Mouse (Mus musculus): Measurements from ENCODE around the gene Mcpt1. TPM values are rescaled to one million over a fixed set of nuclear protein-coding genes. Genes with fewer than 3 reads are reported as not detected.
"Not testable (repeated sequence)": the region's sequence is repeated elsewhere in the genome, so short reads cannot be mapped to it uniquely, and the experiment has no call there.

The Mcpt1 gene
- polyA plus RNA-seq, 1 experiment, result not detected

GRCm38 (mm10) chr14:56034433-56034832, 16.7 kb downstream of the Mcpt1 start:
- no peak overlapping the region for H3K27ac ChIP-seq (ENCODE audit: insufficient read depth, low read length)
- no peak overlapping the region for H3K4me3 ChIP-seq (ENCODE audit: low read depth, low read length)
- no peaks in the 10 kb centered on the region for H3K9me3 ChIP-seq (replicated peaks; ENCODE audit: control insufficient read depth, insufficient read depth, low read length, poor library complexity, severe bottlenecking)
- no peaks in the 10 kb centered on the region for H3K36me3 ChIP-seq (ENCODE audit: control insufficient read depth, insufficient read depth, low read length, poor library complexity, severe bottlenecking)
- TF ChIP-seq EP300 (IDR thresholded peaks at IDR 0.05; ENCODE audit: insufficient read depth, low read depth, low read length) (no peak), CTCF (IDR thresholded peaks at IDR 0.05; ENCODE audit: low read depth, low read length) (no peak), POLR2A (IDR thresholded peaks at IDR 0.05; ENCODE audit: insufficient read depth, low read length) (no peak)
- H3K4me1 ChIP-seq (ENCODE audit: control insufficient read depth, insufficient read depth, low read length), result no peaks in the 10 kb centered on the region
- H3K27me3 ChIP-seq (ENCODE audit: control insufficient read depth, insufficient read depth, low read length, poor library complexity, severe bottlenecking), result no peaks in the 10 kb centered on the region
- no peak overlapping the region for H3K9ac ChIP-seq (ENCODE audit: low read depth, poor library complexity, severe bottlenecking)

DNA sequence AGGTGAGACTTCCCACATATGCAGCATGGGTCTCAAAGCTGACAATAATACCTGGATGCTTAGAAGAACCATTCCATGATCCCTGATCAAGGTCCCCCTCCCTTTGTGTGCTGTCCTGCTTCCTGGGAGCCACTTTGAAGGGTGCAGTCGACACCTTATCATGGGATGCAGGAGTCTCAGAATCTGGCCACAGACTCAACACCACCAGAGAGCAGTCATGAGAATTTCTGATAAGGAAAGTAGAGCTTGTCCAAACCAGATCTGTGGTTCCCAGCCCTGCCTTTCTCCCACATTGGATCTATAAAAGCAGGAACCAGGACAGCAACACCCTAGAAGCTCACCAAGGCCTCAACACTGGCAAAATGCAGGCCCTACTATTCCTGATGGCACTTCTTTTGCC, 24.0 kb downstream of the Mcpt1 start, which contains the start of gene Mcpt2:
Mcpt2 (plus strand) TSS at position 250 of the 400 bp plus-strand sequence.
- H3K4me3 ChIP-seq (ENCODE audit: low read depth, low read length); H3K36me3 ChIP-seq (ENCODE audit: control insufficient read depth, insufficient read depth, low read length, poor library complexity, severe bottlenecking); H3K27me3 ChIP-seq (ENCODE audit: control insufficient read depth, insufficient read depth, low read length, poor library complexity, severe bottlenecking); H3K27ac ChIP-seq (ENCODE audit: insufficient read depth, low read length); H3K4me1 ChIP-seq (ENCODE audit: control insufficient read depth, insufficient read depth, low read length); H3K9ac ChIP-seq (ENCODE audit: low read depth, poor library complexity, severe bottlenecking); H3K9me3 ChIP-seq (replicated peaks; ENCODE audit: control insufficient read depth, insufficient read depth, low read length, poor library complexity, severe bottlenecking): not testable (repeated sequence)

GRCm38 (mm10) chr14:56055408-56055807, 37.6 kb downstream of the Mcpt1 start:
- H3K27ac ChIP-seq (ENCODE audit: insufficient read depth, low read length), result no peak overlapping the region
- H3K4me3 ChIP-seq (ENCODE audit: low read depth, low read length), result no peak overlapping the region
- no peaks in the 10 kb centered on the region for H3K9me3 ChIP-seq (replicated peaks; ENCODE audit: control insufficient read depth, insufficient read depth, low read length, poor library complexity, severe bottlenecking)
- no peaks in the 10 kb centered on the region for H3K27me3 ChIP-seq (ENCODE audit: control insufficient read depth, insufficient read depth, low read length, poor library complexity, severe bottlenecking)
- H3K36me3 ChIP-seq (ENCODE audit: control insufficient read depth, insufficient read depth, low read length, poor library complexity, severe bottlenecking), result no peaks in the 10 kb centered on the region
- H3K4me1 ChIP-seq (ENCODE audit: control insufficient read depth, insufficient read depth, low read length), result no peaks in the 10 kb centered on the region
- no peak for TF ChIP-seq EP300 (IDR thresholded peaks at IDR 0.05; ENCODE audit: insufficient read depth, low read depth, low read length)
- no peak for TF ChIP-seq CTCF (IDR thresholded peaks at IDR 0.05; ENCODE audit: low read depth, low read length)
- no peak for TF ChIP-seq POLR2A (IDR thresholded peaks at IDR 0.05; ENCODE audit: insufficient read depth, low read length)
- no peak overlapping the region for H3K9ac ChIP-seq (ENCODE audit: low read depth, poor library complexity, severe bottlenecking)

DNA sequence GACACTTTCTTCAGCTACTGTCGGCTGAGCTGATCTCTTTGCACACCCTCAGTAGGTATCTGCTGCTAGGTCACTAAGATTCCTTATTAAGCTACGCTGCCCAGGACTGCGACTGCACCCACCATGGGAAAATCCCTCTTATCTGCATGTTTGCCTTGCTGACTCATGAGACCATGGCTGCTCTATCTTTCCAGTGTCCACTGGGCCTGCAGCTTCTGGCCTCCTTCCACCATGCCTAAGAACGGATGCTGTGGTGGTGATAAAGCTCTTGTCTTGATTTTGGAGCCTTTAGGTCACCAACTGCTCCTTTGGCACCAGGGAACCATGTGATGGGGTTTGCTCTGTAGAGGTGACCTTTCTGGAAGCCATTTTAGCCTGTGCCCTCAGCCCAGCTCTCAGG, 40.0 kb downstream of the Mcpt1 start:
- TF ChIP-seq EP300 (IDR thresholded peaks at IDR 0.05; ENCODE audit: insufficient read depth, low read depth, low read length) (no peak), CTCF (IDR thresholded peaks at IDR 0.05; ENCODE audit: low read depth, low read length) (no peak), POLR2A (IDR thresholded peaks at IDR 0.05; ENCODE audit: insufficient read depth, low read length) (no peak)

DNA sequence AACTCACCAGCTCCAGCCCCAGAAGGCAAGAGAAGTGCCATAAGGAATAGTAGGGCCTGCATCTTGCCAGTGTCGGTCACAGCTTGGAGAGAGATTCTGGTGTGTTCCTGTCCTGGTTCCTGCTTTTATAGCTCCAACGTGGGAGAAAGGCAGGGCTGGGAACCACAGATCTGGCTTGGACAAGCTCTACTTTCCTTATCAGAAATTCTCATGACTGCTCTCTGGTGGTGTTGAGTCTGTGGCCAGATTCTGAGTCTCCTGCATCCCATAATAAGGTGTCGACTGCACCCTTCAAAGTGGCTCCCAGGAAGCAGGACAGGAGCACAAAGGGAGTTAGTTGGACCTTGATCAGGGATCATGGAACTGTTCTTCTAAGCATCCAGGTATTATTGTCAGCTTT, 44.4 kb downstream of the Mcpt1 start, which contains the start of gene Mcpt4:
Mcpt4 (minus strand) TSS at position 101 of the 400 bp plus-strand sequence.
- H3K4me3 ChIP-seq (ENCODE audit: low read depth, low read length); H3K27ac ChIP-seq (ENCODE audit: insufficient read depth, low read length); H3K36me3 ChIP-seq (ENCODE audit: control insufficient read depth, insufficient read depth, low read length, poor library complexity, severe bottlenecking); H3K9me3 ChIP-seq (replicated peaks; ENCODE audit: control insufficient read depth, insufficient read depth, low read length, poor library complexity, severe bottlenecking); H3K4me1 ChIP-seq (ENCODE audit: control insufficient read depth, insufficient read depth, low read length); H3K9ac ChIP-seq (ENCODE audit: low read depth, poor library complexity, severe bottlenecking); H3K27me3 ChIP-seq (ENCODE audit: control insufficient read depth, insufficient read depth, low read length, poor library complexity, severe bottlenecking): not testable (repeated sequence)

More for the DNA sequence above, 40.0 kb downstream of the Mcpt1 start:
- Histone ChIP-seq H3K36me3 (ENCODE audit: control insufficient read depth, insufficient read depth, low read length, poor library complexity, severe bottlenecking) (no peaks in the 10 kb centered on the region), H3K4me1 (ENCODE audit: control insufficient read depth, insufficient read depth, low read length) (no peaks in the 10 kb centered on the region), H3K27ac (ENCODE audit: insufficient read depth, low read length) (no peak overlapping the region), H3K4me3 (ENCODE audit: low read depth, low read length) (no peak overlapping the region), H3K27me3 (ENCODE audit: control insufficient read depth, insufficient read depth, low read length, poor library complexity, severe bottlenecking) (no peaks in the 10 kb centered on the region), H3K9me3 (replicated peaks; ENCODE audit: control insufficient read depth, insufficient read depth, low read length, poor library complexity, severe bottlenecking) (no peaks in the 10 kb centered on the region), H3K9ac (ENCODE audit: low read depth, poor library complexity, severe bottlenecking) (no peak overlapping the region)

Other genes with a start within 250 kb of the Mcpt1 start
- gene Adcy4, start 233.9 kb upstream of the Mcpt1 start, polyA plus RNA-seq (2011; ENCODE audit: insufficient read depth, insufficient read length, low read depth, missing spikeins), result 0.30 and 1.2 TPM in 2 replicates
- gene Ripk3, start 229.1 kb upstream of the Mcpt1 start, polyA plus RNA-seq (2011; ENCODE audit: insufficient read depth, insufficient read length, low read depth, missing spikeins), result 11.0 and 16.4 TPM in 2 replicates
- 57.0 and 57.7 TPM in 2 replicates for gene Nfatc4, start 194.8 kb upstream of the Mcpt1 start, polyA plus RNA-seq (2011; ENCODE audit: insufficient read depth, insufficient read length, low read depth, missing spikeins)
- 21.5 and 24.6 TPM in 2 replicates for gene Nynrin, start 164.0 kb upstream of the Mcpt1 start, polyA plus RNA-seq (2011; ENCODE audit: insufficient read depth, insufficient read length, low read depth, missing spikeins)
- 0.21 and 0.27 TPM in 2 replicates for gene Cbln3, start 133.6 kb upstream of the Mcpt1 start, polyA plus RNA-seq (2011; ENCODE audit: insufficient read depth, insufficient read length, low read depth, missing spikeins)
- gene Khnyn, start 133.0 kb upstream of the Mcpt1 start, polyA plus RNA-seq (2011; ENCODE audit: insufficient read depth, insufficient read length, low read depth, missing spikeins), result 29.8 and 30.9 TPM in 2 replicates
- gene Sdr39u1, start 117.7 kb upstream of the Mcpt1 start, polyA plus RNA-seq (2011; ENCODE audit: insufficient read depth, insufficient read length, low read depth, missing spikeins), result 7.9 and 13.2 TPM in 2 replicates
- not detected in 2 replicates for gene Cma1, start 73.3 kb upstream of the Mcpt1 start, polyA plus RNA-seq (2011; ENCODE audit: insufficient read depth, insufficient read length, low read depth, missing spikeins)
- not detected in 2 replicates for gene Cma2, start 67.0 kb upstream of the Mcpt1 start, polyA plus RNA-seq (2011; ENCODE audit: insufficient read depth, insufficient read length, low read depth, missing spikeins)
- not detected in 2 replicates for gene Mcpt9, start 12.5 kb downstream of the Mcpt1 start, polyA plus RNA-seq (2011; ENCODE audit: insufficient read depth, insufficient read length, low read depth, missing spikeins)
- gene Mcpt2, start 24.1 kb downstream of the Mcpt1 start, polyA plus RNA-seq (2011; ENCODE audit: insufficient read depth, insufficient read length, low read depth, missing spikeins), result not detected in 2 replicates
- gene Mcpt4, start 44.3 kb downstream of the Mcpt1 start, polyA plus RNA-seq (2011; ENCODE audit: insufficient read depth, insufficient read length, low read depth, missing spikeins), result not detected in 2 replicates
- not detected in 2 replicates for gene Mcpt8, start 67.3 kb downstream of the Mcpt1 start, polyA plus RNA-seq (2011; ENCODE audit: insufficient read depth, insufficient read length, low read depth, missing spikeins)
- gene Ctsg, start 84.6 kb downstream of the Mcpt1 start, polyA plus RNA-seq (2011; ENCODE audit: insufficient read depth, insufficient read length, low read depth, missing spikeins), result not detected in 2 replicates
- gene Gzme, start 102.7 kb downstream of the Mcpt1 start, polyA plus RNA-seq (2011; ENCODE audit: insufficient read depth, insufficient read length, low read depth, missing spikeins), result not detected in 2 replicates
- not detected in 2 replicates for gene Gzmd, start 114.6 kb downstream of the Mcpt1 start, polyA plus RNA-seq (2011; ENCODE audit: insufficient read depth, insufficient read length, low read depth, missing spikeins)
- not detected in 2 replicates for gene Gzmg, start 141.6 kb downstream of the Mcpt1 start, polyA plus RNA-seq (2011; ENCODE audit: insufficient read depth, insufficient read length, low read depth, missing spikeins)
- gene Gzmn, start 156.6 kb downstream of the Mcpt1 start, polyA plus RNA-seq (2011; ENCODE audit: insufficient read depth, insufficient read length, low read depth, missing spikeins), result not detected in 2 replicates
- not detected in 2 replicates for gene Gzmf, start 193.4 kb downstream of the Mcpt1 start, polyA plus RNA-seq (2011; ENCODE audit: insufficient read depth, insufficient read length, low read depth, missing spikeins)
- not detected in 2 replicates for gene Gzmc, start 216.7 kb downstream of the Mcpt1 start, polyA plus RNA-seq (2011; ENCODE audit: insufficient read depth, insufficient read length, low read depth, missing spikeins)
- gene Gzmb, start 244.3 kb downstream of the Mcpt1 start, polyA plus RNA-seq (2011; ENCODE audit: insufficient read depth, insufficient read length, low read depth, missing spikeins), result not detected in 2 replicates

All from ES-Bruce4 (cell line).